Mouse (Mus musculus) forebrain, embryonic 14.5 days (tissue): ENCODE data around the gene Tuft1. TPM values are rescaled to one million over a fixed set of nuclear protein-coding genes. Genes with fewer than 3 reads are reported as not detected.

Source experiments
- ATAC-seq: fragments of 200-750 bp; cut with Nextera tagmentation; 2 replicates; pipeline ENCODE4 v1.8.0; 2017; ENCODE audit warnings: mild to moderate bottlenecking, moderate library complexity
- DNase-seq: peaks from one replicate; pipeline ENCODE4 v3.0.0-alpha.2; 2015; ENCODE audit warnings: low spot score
- H3K27ac ChIP-seq: fragments of 300-500 bp; sonication (generic); 2 replicates; pipeline ENCODE4 v1.5.1; 2014; ENCODE audit warnings: low read depth, mild to moderate bottlenecking, control low read depth, low read length, moderate library complexity
- H3K27me3 ChIP-seq: fragments of 300-500 bp; sonication (generic); replicated peaks from 2 replicates; pipeline ENCODE4 v1.6.1; 2014; ENCODE audit warnings: low read length, control low read depth, mixed read lengths; ENCODE audit not compliant: control insufficient read depth, insufficient read depth
- H3K36me3 ChIP-seq: fragments of 300-500 bp; sonication (generic); 2 replicates; pipeline ENCODE4 v1.6.1; 2014; ENCODE audit warnings: low read length, control low read depth; ENCODE audit not compliant: control insufficient read depth, insufficient read depth
- H3K4me1 ChIP-seq: fragments of 300-500 bp; sonication (generic); 2 replicates; pipeline ENCODE4 v1.6.1; 2014; ENCODE audit warnings: antibody characterized with exemption, low read length, control low read depth; ENCODE audit not compliant: control insufficient read depth, insufficient read depth
- H3K4me2 ChIP-seq: fragments of 300-500 bp; sonication (generic); 2 replicates; pipeline ENCODE4 v1.6.1; 2014; ENCODE audit warnings: mild to moderate bottlenecking, control low read depth, low read length
- H3K4me3 ChIP-seq: fragments of 300-500 bp; sonication (generic); 2 replicates; pipeline ENCODE4 v1.5.1; 2014; ENCODE audit warnings: low read depth, low read length, control low read depth
- H3K9ac ChIP-seq: fragments of 300-500 bp; sonication (generic); 2 replicates; pipeline ENCODE4 v1.6.1; 2014; ENCODE audit warnings: mild to moderate bottlenecking, low read length, control low read depth, moderate library complexity
- H3K9me3 ChIP-seq: fragments of 300-500 bp; sonication (generic); replicated peaks from 2 replicates; pipeline ENCODE4 v1.6.1; 2016; ENCODE audit warnings: low read length, control low read depth, mixed read lengths; ENCODE audit not compliant: control insufficient read depth
- WGBS: fragments of 180-500 bp; shearing (Covaris S2); extraction: QIAGEN DNeasy Blood & Tissue Kit; methylation state at CpG from one replicate; pipeline ENCODE4 v1.1.7; 2014; 5-methylcytosine and 5-hydroxymethylcytosine counted together
- polyA plus RNA-seq: library from polyadenylated mRNA; unstranded; fragments of >200 nt; fragmentation: Nextera tagmentation; extraction: Ambion mirVana; gene quantifications from 2 replicates; pipeline ENCODE4 v1.2.1, GENCODE M21; 2014

The Tuft1 gene
- polyA plus RNA-seq, 1 experiment from 2014 or later = 4.6 TPM

- 87% methylated on average over 5 of the region's 5 CpGs for WGBS
- ATAC-seq (no peak), DNase-seq (no peak)
- H3K4me3 ChIP-seq = no peak overlapping the region
- 0 out of 2 replicates have a peak, but pooled peaks cover 3% of the 10 kb centered on the region for H3K9me3 ChIP-seq
- no peak overlapping the region for H3K4me2 ChIP-seq
- H3K27me3 ChIP-seq = no peaks in the 10 kb centered on the region
- H3K36me3 ChIP-seq = no peaks in the 10 kb centered on the region
- H3K4me1 ChIP-seq = no peaks in the 10 kb centered on the region
- H3K9ac ChIP-seq = no peak overlapping the region
- H3K27ac ChIP-seq = no peak overlapping the region
Observed at GRCm38 (mm10) chr3:94591066-94591465, 67.6 kb downstream of the Tuft1 start.

- 87% methylated on average over 5 of the region's 5 CpGs for WGBS
- H3K4me2 ChIP-seq = no peak overlapping the region
- no peak overlapping the region for H3K9ac ChIP-seq
- no peak overlapping the region for H3K27ac ChIP-seq
- H3K4me3 ChIP-seq = no peak overlapping the region
- no peaks in the 10 kb centered on the region for H3K36me3 ChIP-seq
- ATAC-seq (no peak), DNase-seq (no peak)
- no peaks in the 10 kb centered on the region for H3K4me1 ChIP-seq
- H3K9me3 ChIP-seq = 0 out of 2 replicates have a peak, but pooled peaks cover 3% of the 10 kb centered on the region
- H3K27me3 ChIP-seq = no peaks in the 10 kb centered on the region
Observed at GRCm38 (mm10) chr3:94587962-94588361, 70.7 kb downstream of the Tuft1 start.

GRCm38 (mm10) chr3:94582944-94583343 lies 75.7 kb downstream of the Tuft1 start:
- H3K36me3 ChIP-seq = no peaks in the 10 kb centered on the region
- no peak overlapping the region for H3K4me2 ChIP-seq
- no peak for DNase-seq
- H3K4me1 ChIP-seq = peaks cover 4% of the 10 kb centered on the region; the same call in 1 of the 2 replicates
- WGBS = 72% methylated on average over 7 of the region's 7 CpGs
- no peak overlapping the region for H3K4me3 ChIP-seq
- no peak overlapping the region for H3K9ac ChIP-seq
- H3K27me3 ChIP-seq = no peaks in the 10 kb centered on the region
- H3K27ac ChIP-seq = no peak overlapping the region
- no peaks in the 10 kb centered on the region for H3K9me3 ChIP-seq
- no peak for ATAC-seq

- peak; percentile 99 for ATAC-seq
- H3K4me1 ChIP-seq = peaks cover 4% of the 10 kb centered on the region; the same call in 1 of the 2 replicates
- H3K4me3 ChIP-seq = peak within 1 kb of the TSS; percentile 85
- H3K9ac ChIP-seq = peak within 1 kb of the TSS; percentile 88
- H3K4me2 ChIP-seq = peak within 1 kb of the TSS; percentile 90
- no peaks in the 10 kb centered on the region for H3K36me3 ChIP-seq
- peak within 1 kb of the TSS; percentile 87 for H3K27ac ChIP-seq
- under 1% methylated on average over 42 of the region's 42 CpGs for WGBS
- peak; percentile 98 for DNase-seq
- H3K27me3 ChIP-seq = no peaks in the 10 kb centered on the region
- H3K9me3 ChIP-seq = no peaks in the 10 kb centered on the region
Observed at GRCm38 (mm10) chr3:94582456-94582891, 76.2 kb downstream of the Tuft1 start, which contains the start of gene Snx27. TSS of gene Snx27 (minus strand) at chr3:94582716.

- Histone ChIP-seq H3K4me1 (peaks cover 4% of the 10 kb centered on the region; the same call in 1 of the 2 replicates), H3K9me3 (no peaks in the 10 kb centered on the region), H3K4me2 (peak overlapping the region; percentile 90), H3K27me3 (no peaks in the 10 kb centered on the region), H3K9ac (peak overlapping the region; percentile 88), H3K27ac (peak overlapping the region; percentile 87), H3K36me3 (no peaks in the 10 kb centered on the region), H3K4me3 (peak overlapping the region; percentile 85)
- under 1% methylated on average over 29 of the region's 48 CpGs for WGBS
- DNase-seq = no peak
- ATAC-seq = peak; percentile 84
Observed at GRCm38 (mm10) chr3:94581793-94582455, 76.7 kb downstream of the Tuft1 start.

GRCm38 (mm10) chr3:94581138-94581780 lies 77.4 kb downstream of the Tuft1 start:
- H3K4me1 ChIP-seq = peaks cover 4% of the 10 kb centered on the region; the same call in 1 of the 2 replicates
- no peaks in the 10 kb centered on the region for H3K36me3 ChIP-seq
- peak overlapping the region; percentile 85 for H3K4me3 ChIP-seq
- H3K4me2 ChIP-seq = peak overlapping the region; percentile 90
- peak; percentile 23 for DNase-seq
- H3K27me3 ChIP-seq = no peaks in the 10 kb centered on the region
- H3K27ac ChIP-seq = peak overlapping the region; percentile 87; the same call in 1 of the 2 replicates
- ATAC-seq = no peak
- H3K9ac ChIP-seq = peak overlapping the region; percentile 88
- H3K9me3 ChIP-seq = no peaks in the 10 kb centered on the region
- under 1% methylated on average over 16 of the region's 16 CpGs for WGBS

- DNase-seq = no peak
- Histone ChIP-seq H3K9ac (no peak overlapping the region), H3K4me2 (no peak overlapping the region), H3K36me3 (no peaks in the 10 kb centered on the region), H3K4me3 (no peak overlapping the region), H3K27ac (no peak overlapping the region), H3K9me3 (no peaks in the 10 kb centered on the region), H3K27me3 (no peaks in the 10 kb centered on the region), H3K4me1 (peaks cover 2% of the 10 kb centered on the region; the same call in 1 of the 2 replicates)
- no peak for ATAC-seq
- WGBS = 88% methylated on average over 6 of the region's 6 CpGs
Observed at GRCm38 (mm10) chr3:94574506-94574905, 84.2 kb downstream of the Tuft1 start.

- no peak for ATAC-seq
Observed at GRCm38 (mm10) chr3:94567242-94567641, 91.4 kb downstream of the Tuft1 start.

GRCm38 (mm10) chr3:94565557-94565956 lies 93.1 kb downstream of the Tuft1 start:
- H3K27ac ChIP-seq = no peak overlapping the region
- no peak overlapping the region for H3K9ac ChIP-seq
- no peak overlapping the region for H3K4me3 ChIP-seq
- no peaks in the 10 kb centered on the region for H3K27me3 ChIP-seq
- DNase-seq = no peak
- WGBS = 70% methylated on average over 2 of the region's 2 CpGs
- no peaks in the 10 kb centered on the region for H3K4me1 ChIP-seq
- no peak for ATAC-seq
- no peak overlapping the region for H3K4me2 ChIP-seq
- no peaks in the 10 kb centered on the region for H3K9me3 ChIP-seq
- H3K36me3 ChIP-seq = peaks cover 7% of the 10 kb centered on the region

More at GRCm38 (mm10) chr3:94567242-94567641, 91.4 kb downstream of the Tuft1 start:
- Histone ChIP-seq H3K9ac (no peak overlapping the region), H3K4me1 (no peaks in the 10 kb centered on the region), H3K27ac (no peak overlapping the region), H3K27me3 (no peaks in the 10 kb centered on the region), H3K36me3 (no peaks in the 10 kb centered on the region), H3K4me3 (no peak overlapping the region), H3K4me2 (no peak overlapping the region), H3K9me3 (no peaks in the 10 kb centered on the region)
- no peak for DNase-seq
- WGBS = 52% methylated on average over 2 of the region's 2 CpGs
